Mouse (Mus musculus): ENCODE measurements around the gene Desi1.

GRCm38 (mm10) chr15:82069898-82070297, 36.2 kb upstream of the Desi1 start, which contains the start of gene Mei1:
- TF ChIP-seq CTCF (IDR thresholded peaks at IDR 0.05; ENCODE audit: low read depth) (no peak), EP300 (optimal IDR thresholded peaks at IDR 0.05) (no peak)
